13 mouse cellular contexts compared by ENCODE assay signal in the genomic region with DNA sequence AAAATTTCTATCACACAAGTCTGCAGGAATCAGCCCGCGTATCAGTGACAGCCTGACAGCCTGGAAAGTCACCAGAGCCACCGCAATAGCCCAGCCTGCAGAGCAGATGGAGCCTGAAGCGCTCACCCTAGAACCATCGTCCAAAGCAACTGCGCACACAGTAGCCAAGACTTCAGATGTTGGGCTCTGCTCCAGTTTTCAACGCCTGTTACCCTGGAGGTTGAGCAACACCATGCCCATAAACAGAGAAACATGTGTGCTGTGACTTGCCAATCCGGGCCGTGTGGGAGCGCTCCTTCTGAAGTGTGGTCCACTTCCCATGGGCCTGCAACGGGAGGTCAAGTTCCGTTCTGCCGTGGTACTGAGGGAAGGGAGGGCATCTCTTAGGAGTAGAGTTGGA. TPM values are rescaled to one million over a fixed set of nuclear protein-coding genes. Genes with fewer than 3 reads are reported as not detected.
DNase-seq lines count a peak whose midpoint lies in the region; ATAC-seq lines count a peak whose summit lies in the region.
"Had no signal": no experiment of that assay in that cellular context is flagged by ENCODE, and none has a peak within 500 bp of the region (broad histone marks: within the 10 kb centered on the region; RNA-seq: fewer than 3 reads in every experiment).

No protein-coding gene starts in this region.

- H3K27me3 ChIP-seq in limb, embryonic 15.5 days, result no peaks in the 10 kb centered on the region
- H3K27me3 ChIP-seq in kidney, embryonic 14.5 days (ENCODE audit: control insufficient read depth, insufficient read depth, low read length), result no peaks in the 10 kb centered on the region
- H3K27me3 ChIP-seq: limb, embryonic 13.5 days; stomach, embryonic 15.5 days had no signal

- H3K4me2 ChIP-seq in limb, embryonic 15.5 days, result no peak overlapping the region
- no peak overlapping the region for H3K4me2 ChIP-seq in kidney, embryonic 14.5 days (replicated peaks; ENCODE audit: low read depth, low read length)
- H3K4me2 ChIP-seq: limb, embryonic 13.5 days; stomach, embryonic 15.5 days had no signal

- ATAC-seq in limb, embryonic 15.5 days (ENCODE audit: insufficient number of reproducible peaks, low FRiP score, low TSS enrichment, low read depth), result peak; percentile 46; the same call in 1 of the 2 replicates
- no peak for ATAC-seq in kidney, embryonic 14.5 days (ENCODE audit: low FRiP score, low TSS enrichment)

- no peak overlapping the region for H3K9ac ChIP-seq in limb, embryonic 15.5 days
- no peak overlapping the region for H3K9ac ChIP-seq in kidney, embryonic 14.5 days (ENCODE audit: low read depth, low read length)
- H3K9ac ChIP-seq: limb, embryonic 13.5 days; stomach, embryonic 15.5 days had no signal

- H3K9me3 ChIP-seq in limb, embryonic 15.5 days, result no peaks in the 10 kb centered on the region
- H3K9me3 ChIP-seq in kidney, embryonic 14.5 days (ENCODE audit: control insufficient read depth, low read length), result no peaks in the 10 kb centered on the region
- H3K9me3 ChIP-seq: limb, embryonic 13.5 days; stomach, embryonic 15.5 days had no signal

- H3K4me3 ChIP-seq in limb, embryonic 15.5 days, result no peak overlapping the region
- H3K4me3 ChIP-seq in kidney, embryonic 14.5 days (ENCODE audit: low read length), result no peak overlapping the region
- H3K4me3 ChIP-seq: limb, embryonic 13.5 days; stomach, embryonic 15.5 days had no signal

- H3K36me3 ChIP-seq in limb, embryonic 15.5 days, result no peaks in the 10 kb centered on the region
- no peaks in the 10 kb centered on the region for H3K36me3 ChIP-seq in kidney, embryonic 14.5 days (ENCODE audit: control insufficient read depth, insufficient read depth, low read length)
- H3K36me3 ChIP-seq: limb, embryonic 13.5 days; stomach, embryonic 15.5 days had no signal

- DNase-seq in cerebellum, postnatal 14 days, result peak; percentile 54 to 69
- no peak for DNase-seq in cerebellum, adult 18-20 months
- peak; percentile 5 for DNase-seq in NIH3T3 (ENCODE audit: low read depth)
- peak; percentile 53 for DNase-seq in gastrocnemius, postnatal 10 days
- no peak for DNase-seq in cerebellum, adult 9-11 months
- DNase-seq in embryo, embryonic 9.5 days (ENCODE audit: extremely low spot score), result no peak
- DNase-seq: B cell, adult 2 months; kidney, postnatal 4 days; retina, postnatal 1 day had no signal

- 44% methylated on average over 13 of the region's 13 CpGs for WGBS in limb, embryonic 15.5 days
- WGBS in kidney, embryonic 14.5 days, result 88% methylated on average over 13 of the region's 13 CpGs

- 0 out of 2 replicates have a peak overlapping the region, but pooled peaks have one; percentile 33 for H3K27ac ChIP-seq in limb, embryonic 15.5 days
- H3K27ac ChIP-seq in kidney, embryonic 14.5 days (ENCODE audit: low read depth, low read length), result no peak overlapping the region
- H3K27ac ChIP-seq: limb, embryonic 13.5 days; stomach, embryonic 15.5 days had no signal

- H3K4me1 ChIP-seq in limb, embryonic 15.5 days, result peaks cover 27% of the 10 kb centered on the region
- H3K4me1 ChIP-seq in kidney, embryonic 14.5 days (ENCODE audit: control insufficient read depth, insufficient read depth, low read length), result no peaks in the 10 kb centered on the region

RNA-seq across cellular contexts. Expression of a gene that starts 44.2 kb away (rescaled TPM):
- total RNA-seq in gastrocnemius, postnatal 10 days (2021), result 10 to 100 TPM; 15.8 to 20.0 TPM
- 624 and 644 TPM in 2 replicates for polyA plus RNA-seq in limb, embryonic 15.5 days (2015; fragmentation: Nextera tagmentation; extraction: Ambion mirVana)
- polyA plus RNA-seq in kidney, embryonic 14.5 days (2014; fragmentation: Nextera tagmentation; extraction: Ambion mirVana), result 19.2 and 20.8 TPM in 2 replicates

Comparison
In these comparisons a context has a peak if more than half of its experiments do, and no peak if none do; other contexts are left out.
1. DNase-seq: peak in cerebellum, postnatal 14 days (2 of 2), NIH3T3 (single experiment) and gastrocnemius, postnatal 10 days (single experiment); none in cerebellum, adult 18-20 months (0 of 2), cerebellum, adult 9-11 months (single experiment) and embryo, embryonic 9.5 days (single experiment).
2. RNA of a gene that starts 44.2 kb away (polyA plus RNA-seq): 624 to 644 TPM in limb, embryonic 15.5 days; 19.2 to 20.8 TPM in kidney, embryonic 14.5 days; every median in the first group is over 10 times any median in the second.